Mouse (Mus musculus) liver, embryonic 11.5 days (tissue): ENCODE data around the gene Ifi47. TPM values are rescaled to one million over a fixed set of nuclear protein-coding genes. Genes with fewer than 3 reads are reported as not detected.

Experiments
- ATAC-seq: fragments of 200-750 bp; cut with Nextera tagmentation; replicated peaks from 2 replicates; pipeline ENCODE4 v1.8.0; 2017; ENCODE audit warnings: moderate number of reproducible peaks, mild to moderate bottlenecking, moderate TSS enrichment, moderate library complexity; ENCODE audit not compliant: low FRiP score
- DNase-seq: peaks from one replicate; pipeline ENCODE4 v3.0.0-alpha.2; 2017; ENCODE audit warnings: low spot score
- H3K27ac ChIP-seq: fragments of 300-500 bp; sonication (generic); 2 replicates; pipeline ENCODE4 v1.5.1; 2014; ENCODE audit warnings: mild to moderate bottlenecking, low read depth, low read length, control low read depth
- H3K27me3 ChIP-seq: fragments of 300-500 bp; sonication (generic); replicated peaks from 2 replicates; pipeline ENCODE4 v1.6.1; 2014; ENCODE audit warnings: low read length, mixed read lengths; ENCODE audit not compliant: control insufficient read depth, insufficient read depth
- H3K36me3 ChIP-seq: fragments of 300-500 bp; sonication (generic); 2 replicates; pipeline ENCODE4 v1.6.1; 2014; ENCODE audit warnings: mild to moderate bottlenecking, low read length, moderate library complexity, mixed read lengths; ENCODE audit not compliant: control insufficient read depth, insufficient read depth
- H3K4me1 ChIP-seq: fragments of 300-500 bp; sonication (generic); replicated peaks from 2 replicates; pipeline ENCODE4 v1.6.1; 2014; ENCODE audit warnings: low read length, mixed read lengths; ENCODE audit not compliant: control insufficient read depth, insufficient read depth
- H3K4me2 ChIP-seq: fragments of 300-500 bp; sonication (generic); 2 replicates; pipeline ENCODE4 v1.6.1; 2014; ENCODE audit warnings: mild to moderate bottlenecking, control low read depth, moderate library complexity
- H3K4me3 ChIP-seq: fragments of 300-500 bp; sonication (generic); 2 replicates; pipeline ENCODE4 v1.5.1; 2014; ENCODE audit warnings: low read depth, low read length, control low read depth
- H3K9ac ChIP-seq: fragments of 300-500 bp; sonication (generic); 2 replicates; pipeline ENCODE4 v1.6.1; 2014; ENCODE audit warnings: low read depth, low read length, control low read depth
- H3K9me3 ChIP-seq: fragments of 300-500 bp; sonication (generic); 2 replicates; pipeline ENCODE4 v1.6.1; 2016; ENCODE audit warnings: low read length, inconsistent platforms, mixed read lengths; ENCODE audit not compliant: control insufficient read depth
- WGBS: fragments of 180-500 bp; shearing (Covaris S2); extraction: QIAGEN DNeasy Blood & Tissue Kit; methylation state at CpG from one replicate; pipeline ENCODE4 v1.1.7; 2014; 5-methylcytosine and 5-hydroxymethylcytosine counted together
- polyA plus RNA-seq: library from polyadenylated mRNA; unstranded; fragments of >200 nt; fragmentation: Nextera tagmentation; extraction: Ambion mirVana; gene quantifications from 2 replicates; pipeline ENCODE4 v1.2.1, GENCODE M21; 2014

The Ifi47 gene
- polyA plus RNA-seq, 1 experiment from 2014 or later = 6.0 TPM

DNA sequence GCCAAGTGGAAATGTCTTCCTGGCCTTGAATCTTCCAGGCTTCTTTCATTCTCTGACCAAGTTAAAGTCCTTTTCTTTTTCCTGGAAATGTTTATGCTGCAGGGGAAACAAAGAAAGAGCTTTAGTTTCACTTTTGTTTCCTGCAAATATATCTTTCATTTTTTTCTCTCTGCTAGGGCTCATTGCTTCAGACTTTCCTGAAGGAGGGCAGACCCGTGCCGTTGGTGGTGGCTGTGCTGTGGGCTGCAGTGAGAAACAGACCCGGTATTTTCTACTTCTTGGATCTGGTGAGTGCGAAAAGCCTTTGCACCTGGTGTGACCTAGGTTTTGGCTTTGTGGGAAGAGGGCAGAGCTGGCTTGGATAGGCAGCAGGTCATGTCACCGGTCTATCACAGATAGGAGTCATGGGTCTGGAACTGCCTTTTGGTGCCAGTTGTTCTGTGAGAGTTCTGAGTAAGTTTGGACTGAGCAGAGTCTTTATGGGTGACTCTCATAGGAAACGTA lies 10.5 kb downstream of the Ifi47 start:
- DNase-seq (no peak), ATAC-seq (no peak)
- H3K4me2 ChIP-seq = peak overlapping the region; percentile 35
- H3K4me3 ChIP-seq = no peak overlapping the region
- H3K36me3 ChIP-seq = no peaks in the 10 kb centered on the region
- H3K27me3 ChIP-seq = no peaks in the 10 kb centered on the region
- peak overlapping the region; percentile 64 for H3K27ac ChIP-seq
- peaks cover 68% of the 10 kb centered on the region for H3K4me1 ChIP-seq
- peak overlapping the region; percentile 34 for H3K9ac ChIP-seq
- no peaks in the 10 kb centered on the region for H3K9me3 ChIP-seq
- 73% methylated on average over 6 of the region's 6 CpGs for WGBS

DNA sequence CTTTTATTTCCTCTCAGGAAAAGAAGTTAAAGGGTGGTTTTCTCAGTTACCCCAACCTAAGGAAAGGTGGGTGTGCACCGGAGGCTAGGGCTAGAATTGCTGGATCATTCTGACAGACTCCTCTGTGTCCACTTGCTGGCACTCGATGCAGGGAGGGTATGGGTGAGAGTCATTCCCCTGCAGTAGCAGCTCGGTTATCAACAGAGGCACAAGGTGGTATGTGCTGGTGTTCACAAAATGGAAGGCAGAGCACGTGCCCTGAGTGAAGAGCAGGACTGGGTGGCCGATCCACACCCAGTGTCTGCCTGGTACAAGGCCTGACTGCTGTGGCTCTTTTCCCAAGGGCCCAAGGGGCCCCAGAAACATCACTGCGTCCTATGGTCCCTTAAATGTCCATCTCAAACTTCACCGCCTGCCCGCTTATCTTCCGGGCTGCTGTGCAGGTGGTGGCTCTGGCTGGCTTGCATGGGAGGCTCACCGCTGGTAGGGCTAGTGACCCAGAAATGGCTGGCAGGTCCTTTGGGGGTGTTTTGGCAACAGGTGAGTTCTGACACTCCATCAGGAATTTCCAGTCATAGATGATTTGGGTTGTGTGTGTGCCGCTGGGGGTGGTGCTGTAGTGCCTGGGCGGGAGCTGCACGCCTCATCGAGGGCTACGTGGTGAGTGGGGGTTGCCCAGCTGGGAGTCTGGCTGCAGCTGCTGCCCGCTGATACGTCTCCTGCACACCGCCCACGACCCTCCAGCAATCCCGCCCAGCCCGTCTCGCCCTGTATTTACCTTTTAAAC lies 11.6 kb downstream of the Ifi47 start:
- H3K36me3 ChIP-seq = no peaks in the 10 kb centered on the region
- WGBS = 24% methylated on average over 22 of the region's 22 CpGs
- ATAC-seq (peak; percentile 92), DNase-seq (peak; percentile 80)
- H3K4me3 ChIP-seq = peak overlapping the region; percentile 39
- H3K9me3 ChIP-seq = no peaks in the 10 kb centered on the region
- H3K27me3 ChIP-seq = no peaks in the 10 kb centered on the region
- peak overlapping the region; percentile 68 for H3K9ac ChIP-seq
- H3K27ac ChIP-seq = peak overlapping the region; percentile 95
- H3K4me2 ChIP-seq = peak overlapping the region; percentile 66
- peaks cover 73% of the 10 kb centered on the region for H3K4me1 ChIP-seq

- 85% methylated on average over 5 of the region's 5 CpGs for WGBS
- Histone ChIP-seq H3K4me1 (peaks cover 62% of the 10 kb centered on the region), H3K4me3 (no peak overlapping the region), H3K9me3 (no peaks in the 10 kb centered on the region), H3K4me2 (peak overlapping the region; percentile 66), H3K27ac (peak overlapping the region; percentile 95), H3K27me3 (no peaks in the 10 kb centered on the region), H3K9ac (no peak overlapping the region), H3K36me3 (no peaks in the 10 kb centered on the region)
- no peak for DNase-seq
- ATAC-seq = no peak
Measured at GRCm38 (mm10) chr11:49088990-49089652, 12.7 kb downstream of the Ifi47 start.

DNA sequence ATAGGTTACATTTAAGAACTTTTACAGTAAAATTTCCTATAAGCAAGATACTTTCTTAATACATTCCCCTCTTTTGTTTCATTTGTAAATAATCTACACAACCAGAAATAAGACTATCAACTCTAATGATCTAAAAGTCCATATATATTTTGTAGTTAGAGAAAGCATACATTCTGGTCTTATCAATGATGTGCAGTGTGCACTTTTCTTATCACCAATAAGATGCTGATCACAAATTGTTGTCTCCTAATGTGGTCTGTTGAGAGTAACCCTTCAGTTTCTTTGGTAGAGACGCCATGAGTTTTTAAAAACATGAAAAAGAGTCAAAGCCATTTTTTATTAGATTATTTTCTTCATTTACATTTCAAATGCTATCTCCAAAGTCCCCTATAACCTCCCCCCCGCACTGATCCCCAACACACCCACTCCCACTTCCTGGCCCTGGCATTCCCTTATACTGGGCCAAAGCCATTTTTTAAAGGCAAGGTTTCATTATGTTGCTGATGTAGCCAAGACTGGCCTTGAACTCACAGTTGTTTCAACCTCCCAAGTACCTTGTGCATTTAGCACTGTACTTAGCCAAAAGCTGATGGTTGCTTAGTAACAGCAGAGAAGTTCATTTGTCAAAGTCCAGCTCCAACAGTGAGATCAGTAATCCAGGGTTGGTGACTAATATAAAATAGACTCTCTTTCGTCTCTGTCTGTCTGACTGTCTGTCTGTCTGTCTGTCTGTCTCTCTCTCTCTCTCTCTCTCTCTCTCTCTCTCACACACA lies 13.5 kb downstream of the Ifi47 start:
- Histone ChIP-seq H3K27ac (no peak overlapping the region), H3K4me2 (peak overlapping the region; percentile 14; the same call in 1 of the 2 replicates)

DNA sequence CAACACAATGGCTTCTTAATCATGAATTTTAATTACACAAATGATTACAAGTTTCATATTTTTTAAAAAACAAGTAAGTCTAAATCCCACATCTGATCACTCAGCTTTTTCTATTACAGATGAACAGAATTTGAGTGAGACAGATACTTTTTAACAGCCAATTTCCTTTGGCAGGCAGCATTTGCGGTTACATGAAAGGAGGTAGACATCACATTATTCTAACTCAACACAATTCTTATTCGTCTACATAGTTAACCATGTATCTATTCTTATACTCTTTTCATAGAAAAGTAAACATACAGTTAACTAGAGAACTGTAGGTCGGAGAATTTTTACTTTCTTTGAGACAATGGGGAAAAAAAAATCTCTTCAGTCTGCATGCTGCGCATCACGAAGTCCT lies 14.2 kb downstream of the Ifi47 start:
- H3K27ac ChIP-seq = no peak overlapping the region
- no peak overlapping the region for H3K4me2 ChIP-seq
- H3K4me1 ChIP-seq = peaks cover 49% of the 10 kb centered on the region
- no peaks in the 10 kb centered on the region for H3K9me3 ChIP-seq
- no peaks in the 10 kb centered on the region for H3K27me3 ChIP-seq
- H3K9ac ChIP-seq = no peak overlapping the region
- DNase-seq = no peak
- WGBS = 88% methylated on average over 5 of the region's 5 CpGs
- ATAC-seq = no peak
- no peak overlapping the region for H3K4me3 ChIP-seq
- no peaks in the 10 kb centered on the region for H3K36me3 ChIP-seq

More for the DNA sequence above, 13.5 kb downstream of the Ifi47 start:
- no peak for DNase-seq
- Histone ChIP-seq H3K4me3 (no peak overlapping the region), H3K36me3 (no peaks in the 10 kb centered on the region), H3K27me3 (no peaks in the 10 kb centered on the region), H3K9me3 (no peaks in the 10 kb centered on the region), H3K4me1 (peaks cover 54% of the 10 kb centered on the region), H3K9ac (no peak overlapping the region)
- 59% methylated on average over 3 of the region's 3 CpGs for WGBS
- no peak; the same call in 1 of the 2 replicates for ATAC-seq

- Histone ChIP-seq H3K4me1 (peaks cover 49% of the 10 kb centered on the region), H3K9me3 (no peaks in the 10 kb centered on the region), H3K27ac (no peak overlapping the region), H3K4me2 (no peak overlapping the region), H3K4me3 (no peak overlapping the region), H3K27me3 (no peaks in the 10 kb centered on the region), H3K36me3 (no peaks in the 10 kb centered on the region), H3K9ac (no peak overlapping the region)
- ATAC-seq (no peak), DNase-seq (no peak)
- WGBS = 60% methylated on average over 4 of the region's 4 CpGs
Measured at GRCm38 (mm10) chr11:49091171-49091570, 14.8 kb downstream of the Ifi47 start.

DNA sequence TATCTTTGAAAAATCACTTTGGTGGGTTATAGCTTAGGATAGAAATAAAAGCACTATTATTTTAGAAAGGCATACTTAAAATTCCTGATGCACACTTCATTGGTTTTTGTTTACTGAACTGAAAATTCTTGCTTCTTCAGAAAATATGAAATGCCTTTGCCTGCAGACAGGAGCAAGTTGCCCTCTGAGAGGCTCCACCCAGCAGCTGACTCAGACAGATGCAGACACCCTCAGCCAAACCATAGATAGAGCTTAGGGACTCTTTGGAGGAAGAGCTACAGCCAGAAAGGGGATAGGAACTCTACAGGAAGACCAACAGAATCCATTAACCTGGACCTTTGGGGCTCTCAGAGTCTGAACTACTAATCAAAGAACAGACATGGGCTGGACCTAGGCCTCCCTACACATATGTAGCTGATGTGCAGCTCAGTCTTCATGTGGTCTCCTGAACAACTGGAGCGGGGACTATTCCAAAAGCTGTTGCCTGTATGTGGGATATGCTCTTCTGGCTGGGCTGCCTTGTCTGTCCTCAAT lies 15.7 kb downstream of the Ifi47 start:
- Histone ChIP-seq H3K4me2 (no peak overlapping the region), H3K27ac (peak overlapping the region; percentile 48; the same call in 1 of the 2 replicates)

DNA sequence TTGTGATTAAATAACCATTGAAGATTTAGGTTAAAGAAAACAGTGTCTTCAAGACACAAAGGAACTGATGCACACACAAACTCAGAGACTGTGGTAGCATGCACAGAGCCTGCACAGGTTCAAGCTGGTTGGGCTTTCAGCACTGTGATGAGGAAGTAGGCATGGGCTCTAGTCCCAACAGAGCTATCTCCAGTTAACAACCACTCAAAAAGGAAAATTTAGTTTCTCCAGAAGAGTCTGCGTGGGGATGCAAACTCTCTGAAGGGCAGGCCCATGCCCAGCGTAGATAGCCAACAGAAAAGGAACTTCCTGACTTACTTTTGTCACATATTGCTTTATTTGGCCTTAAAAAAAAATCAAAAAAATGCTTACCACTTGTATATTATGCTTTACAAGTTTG lies 16.4 kb downstream of the Ifi47 start:
- DNase-seq (no peak), ATAC-seq (no peak)
- no peaks in the 10 kb centered on the region for H3K27me3 ChIP-seq
- H3K4me3 ChIP-seq = no peak overlapping the region
- no peaks in the 10 kb centered on the region for H3K9me3 ChIP-seq
- 69% methylated on average over 2 of the region's 2 CpGs for WGBS
- peaks cover 38% of the 10 kb centered on the region for H3K4me1 ChIP-seq
- H3K36me3 ChIP-seq = no peaks in the 10 kb centered on the region
- peak overlapping the region; percentile 48; the same call in 1 of the 2 replicates for H3K27ac ChIP-seq
- no peak overlapping the region for H3K4me2 ChIP-seq
- no peak overlapping the region for H3K9ac ChIP-seq

More for the DNA sequence above, 15.7 kb downstream of the Ifi47 start:
- Histone ChIP-seq H3K9ac (peak overlapping the region; percentile 37; the same call in 1 of the 2 replicates), H3K4me1 (peaks cover 39% of the 10 kb centered on the region), H3K9me3 (no peaks in the 10 kb centered on the region), H3K36me3 (no peaks in the 10 kb centered on the region), H3K27me3 (no peaks in the 10 kb centered on the region), H3K4me3 (no peak overlapping the region)
- ATAC-seq = no peak
- DNase-seq = no peak
- 96% methylated on average over 1 of the region's 1 CpGs for WGBS
